Mouse (Mus musculus) forebrain, embryonic 15.5 days (tissue): ENCODE measurements at regions not wholly inside any gene's neighbourhood (a gene's known extent, or its start where the extent isn't known, plus 50 kb on each side); places are given as distances from the start of the nearest gene placed in this dataset.

Experiments
- ATAC-seq: fragments of 200-750 bp; cut with Nextera tagmentation; replicated peaks from 2 replicates; pipeline ENCODE4 v1.8.0; 2017; ENCODE audit warnings: mild to moderate bottlenecking, moderate TSS enrichment, moderate library complexity
- H3K27ac ChIP-seq: fragments of 300-500 bp; sonication (generic); replicated peaks from 2 replicates; pipeline ENCODE4 v1.5.1; 2015; ENCODE audit warnings: mild to moderate bottlenecking, inconsistent platforms
- H3K27me3 ChIP-seq: fragments of 300-500 bp; sonication (generic); 2 replicates; pipeline ENCODE4 v1.6.1; 2015; ENCODE audit warnings: inconsistent platforms
- H3K36me3 ChIP-seq: fragments of 300-500 bp; sonication (generic); 2 replicates; pipeline ENCODE4 v1.6.1; 2015; ENCODE audit warnings: mild to moderate bottlenecking, inconsistent platforms
- H3K4me1 ChIP-seq: fragments of 300-500 bp; sonication (generic); 2 replicates; pipeline ENCODE4 v1.6.1; 2015; ENCODE audit warnings: inconsistent platforms
- H3K4me2 ChIP-seq: fragments of 300-500 bp; sonication (generic); replicated peaks from 2 replicates; pipeline ENCODE4 v1.6.1; 2015; ENCODE audit warnings: mild to moderate bottlenecking, inconsistent platforms
- H3K4me3 ChIP-seq: fragments of 300-500 bp; sonication (generic); 2 replicates; pipeline ENCODE4 v1.5.1; 2015; ENCODE audit warnings: mild to moderate bottlenecking, inconsistent platforms
- H3K9ac ChIP-seq: fragments of 300-500 bp; sonication (generic); replicated peaks from 2 replicates; pipeline ENCODE4 v1.6.1; 2015; ENCODE audit warnings: mild to moderate bottlenecking, inconsistent platforms
- H3K9me3 ChIP-seq: fragments of 300-500 bp; sonication (generic); 2 replicates; pipeline ENCODE4 v1.6.1; 2016; ENCODE audit warnings: inconsistent platforms
- WGBS: fragments of 180-500 bp; shearing (Covaris S2); methylation state at CpG from one replicate; pipeline ENCODE4 v1.1.7; 2015; ENCODE audit warnings: mixed read lengths; 5-methylcytosine and 5-hydroxymethylcytosine counted together

DNA sequence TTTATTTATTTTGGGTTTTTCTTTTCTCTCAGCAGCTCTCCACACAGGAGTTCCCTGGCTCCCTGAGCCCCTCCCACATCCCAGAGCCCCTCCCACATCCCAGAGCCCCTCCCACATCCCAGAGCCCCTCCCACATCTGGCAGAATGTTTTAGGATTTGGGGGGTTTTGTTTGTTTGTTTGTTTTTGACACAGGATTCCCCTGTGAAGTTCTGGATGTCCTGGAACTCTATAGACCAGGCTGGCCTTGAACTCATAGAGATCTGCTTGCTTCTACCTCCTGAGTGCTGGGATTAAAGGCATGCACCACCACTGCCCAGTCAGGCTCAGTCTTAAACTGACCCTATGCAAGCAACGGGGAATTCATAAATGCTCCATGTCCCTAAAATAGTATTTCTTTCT, 100.2 kb downstream of the 1700001O22Rik start:
- no peak for ATAC-seq
- H3K9ac ChIP-seq, result no peak overlapping the region
- no peaks in the 10 kb centered on the region for H3K36me3 ChIP-seq
- no peaks in the 10 kb centered on the region for H3K27me3 ChIP-seq
- no peak overlapping the region for H3K4me3 ChIP-seq
- H3K4me2 ChIP-seq, result no peak overlapping the region
- H3K27ac ChIP-seq, result no peak overlapping the region
- no peaks in the 10 kb centered on the region for H3K9me3 ChIP-seq
- 100% methylated on average over 1 of the region's 1 CpGs for WGBS
- H3K4me1 ChIP-seq, result peaks cover 40% of the 10 kb centered on the region

DNA sequence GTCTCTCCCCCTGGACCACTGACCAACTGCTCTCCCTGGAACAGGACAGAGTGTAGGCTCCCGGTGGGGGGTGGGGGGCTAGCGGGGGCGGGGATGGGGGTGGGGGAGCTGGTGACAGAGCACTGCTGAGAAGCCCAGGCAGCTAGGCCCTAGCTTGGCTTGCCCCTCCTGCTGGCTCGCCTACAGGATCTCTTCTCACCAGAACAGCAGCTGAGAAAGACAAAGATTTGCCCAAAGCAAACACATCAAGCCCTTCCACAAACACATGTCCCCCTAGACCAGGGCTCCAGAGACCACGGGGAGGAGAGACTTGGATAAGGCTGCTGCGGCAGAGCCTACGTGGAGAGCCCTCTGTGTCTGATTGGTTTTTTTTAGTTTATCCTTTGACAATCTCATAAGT, 100.8 kb downstream of the 1700001O22Rik start:
- no peaks in the 10 kb centered on the region for H3K36me3 ChIP-seq
- no peak overlapping the region for H3K4me3 ChIP-seq
- H3K9me3 ChIP-seq, result no peaks in the 10 kb centered on the region
- no peaks in the 10 kb centered on the region for H3K27me3 ChIP-seq
- 19% methylated on average over 7 of the region's 7 CpGs for WGBS
- no peak overlapping the region for H3K4me2 ChIP-seq
- H3K4me1 ChIP-seq, result peaks cover 34% of the 10 kb centered on the region
- no peak for ATAC-seq
- peak overlapping the region; percentile 61 for H3K27ac ChIP-seq
- H3K9ac ChIP-seq, result no peak overlapping the region

DNA sequence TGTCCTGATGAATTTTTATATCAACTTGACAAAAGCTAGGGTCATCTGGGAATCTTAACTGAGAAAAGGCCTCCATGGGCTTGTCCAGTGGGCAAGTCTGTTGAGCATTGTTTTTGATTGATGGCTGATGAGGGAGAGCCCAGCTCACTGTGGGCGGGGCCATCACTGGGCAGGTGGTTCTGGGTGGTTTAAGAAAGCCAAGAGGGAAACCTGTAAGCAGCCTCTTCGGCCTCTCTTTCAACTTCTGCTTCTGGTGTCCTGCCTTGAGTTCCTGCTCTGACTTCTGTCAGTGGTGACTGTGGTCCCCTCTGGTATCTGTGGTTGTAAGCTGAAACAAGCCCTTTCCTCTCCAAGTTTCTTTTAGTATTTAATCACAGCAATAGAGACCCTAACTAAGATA, 102.6 kb downstream of the 1700001O22Rik start:
- Histone ChIP-seq H3K9me3 (no peaks in the 10 kb centered on the region), H3K36me3 (no peaks in the 10 kb centered on the region), H3K27me3 (no peaks in the 10 kb centered on the region), H3K4me1 (peaks cover 28% of the 10 kb centered on the region), H3K4me2 (no peak overlapping the region), H3K4me3 (no peak overlapping the region), H3K9ac (no peak overlapping the region), H3K27ac (peak overlapping the region; percentile 79)
- ATAC-seq, result no peak
- 88% methylated on average over 2 of the region's 2 CpGs for WGBS

DNA sequence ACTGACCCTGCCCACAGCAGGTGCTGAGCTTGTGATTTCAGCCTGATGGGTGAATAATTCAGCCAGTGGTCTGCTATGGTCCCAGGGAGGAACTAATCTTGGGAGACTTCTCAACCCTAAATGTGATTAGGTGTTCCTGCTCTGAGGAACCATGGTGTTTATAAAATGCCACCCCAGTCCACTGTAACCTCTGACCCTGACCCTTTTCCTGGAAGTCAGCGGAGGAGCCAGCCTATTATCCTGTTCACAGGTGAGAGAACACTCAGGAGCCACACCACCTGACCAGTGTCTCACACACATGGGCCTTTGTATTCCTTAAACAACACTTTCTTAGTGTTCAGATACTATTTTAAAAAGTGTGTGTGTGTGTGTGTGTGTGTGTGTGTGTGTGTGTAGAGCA, 103.0 kb downstream of the 1700001O22Rik start:
- 100% methylated on average over 1 of the region's 1 CpGs for WGBS
- ATAC-seq, result no peak
- Histone ChIP-seq H3K27ac (peak overlapping the region; percentile 79), H3K9me3 (no peaks in the 10 kb centered on the region), H3K27me3 (no peaks in the 10 kb centered on the region), H3K4me2 (no peak overlapping the region), H3K4me3 (no peak overlapping the region), H3K4me1 (peaks cover 32% of the 10 kb centered on the region), H3K9ac (no peak overlapping the region), H3K36me3 (no peaks in the 10 kb centered on the region)

DNA sequence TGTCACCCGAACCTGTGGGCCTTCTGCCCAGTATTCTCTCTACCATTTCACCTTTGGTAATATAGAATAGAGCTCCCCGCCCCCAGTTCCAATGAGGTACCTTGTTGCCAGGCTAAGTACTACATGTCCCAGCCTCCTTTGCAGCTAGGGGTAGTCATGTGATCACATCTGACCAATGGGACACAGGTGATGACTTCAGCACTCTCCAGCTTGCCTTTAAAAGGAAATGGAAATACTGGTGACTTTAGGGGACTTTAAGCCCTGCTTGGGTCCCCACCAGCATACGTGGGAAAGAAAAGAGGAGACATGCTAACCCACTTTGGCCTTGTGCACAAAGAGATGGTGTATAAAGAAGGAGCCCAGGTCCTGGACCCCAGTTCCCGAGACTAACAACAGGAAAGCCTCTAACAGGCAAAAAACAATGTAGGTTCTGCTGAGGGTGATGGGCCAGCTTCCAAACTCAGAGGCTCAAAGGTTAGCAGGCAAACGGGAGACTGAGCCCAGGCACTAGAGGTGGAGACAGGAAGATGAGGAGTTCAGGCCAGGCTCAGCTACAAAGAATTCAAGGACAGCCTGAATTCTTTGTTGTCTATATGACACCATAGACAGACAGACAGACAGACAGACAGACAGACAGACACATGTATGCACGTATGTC, 103.5 kb downstream of the 1700001O22Rik start:
- Histone ChIP-seq H3K4me1 (peaks cover 38% of the 10 kb centered on the region), H3K27ac (peak overlapping the region; percentile 79), H3K4me3 (no peak overlapping the region), H3K27me3 (no peaks in the 10 kb centered on the region), H3K9ac (no peak overlapping the region), H3K9me3 (no peaks in the 10 kb centered on the region), H3K36me3 (no peaks in the 10 kb centered on the region), H3K4me2 (peak overlapping the region; percentile 34)
- WGBS, result 28% methylated on average over 6 of the region's 6 CpGs
- ATAC-seq, result peak; percentile 86

DNA sequence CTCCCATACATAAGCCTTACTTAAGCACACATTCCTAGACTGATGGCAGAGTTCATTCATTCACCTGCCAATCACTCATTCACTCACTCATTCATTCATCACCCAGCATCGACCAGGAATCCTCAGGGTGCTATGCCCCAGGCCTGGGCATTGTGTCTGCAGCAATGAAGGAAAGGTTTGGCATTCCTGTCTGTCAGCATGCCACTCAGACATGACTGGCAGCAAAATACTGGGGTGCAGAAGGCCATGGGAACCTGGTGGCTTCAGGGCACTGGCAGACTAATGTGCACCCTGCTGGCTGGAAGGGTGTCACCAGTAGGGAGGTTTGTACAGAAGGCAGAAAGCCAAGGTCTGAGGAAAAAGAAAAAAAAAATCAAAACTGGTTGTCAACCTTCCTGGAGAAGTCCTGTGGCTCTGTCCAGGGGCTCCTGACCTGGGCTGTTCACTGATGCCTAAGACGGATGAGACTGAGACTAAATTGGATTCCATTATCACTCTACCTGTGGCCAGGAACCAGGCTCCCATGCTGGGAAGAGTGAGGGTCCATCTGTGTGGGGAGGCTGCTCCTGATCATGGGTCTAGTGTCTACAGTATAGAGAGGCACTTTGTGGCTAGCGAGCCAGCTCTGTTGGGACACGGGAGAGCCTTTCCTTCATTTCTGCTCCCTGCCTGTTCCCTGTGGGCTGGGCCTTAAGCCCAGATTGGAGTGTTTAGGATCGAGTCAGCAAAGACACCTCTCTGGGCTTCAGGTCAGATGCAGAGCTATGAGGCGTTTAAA, 104.1 kb downstream of the Cstad start:
- H3K4me2 ChIP-seq, result no peak overlapping the region
- H3K36me3 ChIP-seq, result no peaks in the 10 kb centered on the region
- no peaks in the 10 kb centered on the region for H3K9me3 ChIP-seq
- H3K4me1 ChIP-seq, result peaks cover 46% of the 10 kb centered on the region
- H3K9ac ChIP-seq, result no peak overlapping the region
- H3K27me3 ChIP-seq, result no peaks in the 10 kb centered on the region
- H3K27ac ChIP-seq, result peak overlapping the region; percentile 64
- H3K4me3 ChIP-seq, result no peak overlapping the region
- WGBS, result 67% methylated on average over 6 of the region's 6 CpGs
- no peak for ATAC-seq

DNA sequence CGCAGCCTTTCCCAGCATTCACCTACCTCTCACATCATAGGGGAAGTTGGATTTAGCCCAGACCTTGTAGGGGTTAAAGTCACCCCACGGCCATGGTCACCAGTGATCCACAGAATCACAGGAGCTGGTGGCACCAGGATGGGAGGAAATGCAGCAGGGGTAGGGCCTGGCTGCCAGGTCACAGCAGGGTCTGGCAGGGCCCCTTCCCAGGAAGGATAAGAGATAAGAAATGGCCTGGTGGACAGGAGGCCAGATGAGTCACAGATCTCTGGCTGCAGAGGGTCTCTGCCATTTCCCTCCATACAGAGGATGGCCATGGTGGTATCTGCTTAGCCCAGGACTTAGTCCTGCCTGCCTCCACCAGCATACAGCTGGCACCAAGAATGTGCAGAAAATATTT, 103.0 kb downstream of the Cstad start:
- peak overlapping the region; percentile 0; the same call in 1 of the 2 replicates for H3K27ac ChIP-seq
- no peak overlapping the region for H3K4me3 ChIP-seq
- 86% methylated on average over 2 of the region's 2 CpGs for WGBS
- no peaks in the 10 kb centered on the region for H3K9me3 ChIP-seq
- no peaks in the 10 kb centered on the region for H3K36me3 ChIP-seq
- no peak for ATAC-seq
- no peak overlapping the region for H3K9ac ChIP-seq
- no peaks in the 10 kb centered on the region for H3K27me3 ChIP-seq
- no peak overlapping the region for H3K4me2 ChIP-seq
- peaks cover 54% of the 10 kb centered on the region for H3K4me1 ChIP-seq

DNA sequence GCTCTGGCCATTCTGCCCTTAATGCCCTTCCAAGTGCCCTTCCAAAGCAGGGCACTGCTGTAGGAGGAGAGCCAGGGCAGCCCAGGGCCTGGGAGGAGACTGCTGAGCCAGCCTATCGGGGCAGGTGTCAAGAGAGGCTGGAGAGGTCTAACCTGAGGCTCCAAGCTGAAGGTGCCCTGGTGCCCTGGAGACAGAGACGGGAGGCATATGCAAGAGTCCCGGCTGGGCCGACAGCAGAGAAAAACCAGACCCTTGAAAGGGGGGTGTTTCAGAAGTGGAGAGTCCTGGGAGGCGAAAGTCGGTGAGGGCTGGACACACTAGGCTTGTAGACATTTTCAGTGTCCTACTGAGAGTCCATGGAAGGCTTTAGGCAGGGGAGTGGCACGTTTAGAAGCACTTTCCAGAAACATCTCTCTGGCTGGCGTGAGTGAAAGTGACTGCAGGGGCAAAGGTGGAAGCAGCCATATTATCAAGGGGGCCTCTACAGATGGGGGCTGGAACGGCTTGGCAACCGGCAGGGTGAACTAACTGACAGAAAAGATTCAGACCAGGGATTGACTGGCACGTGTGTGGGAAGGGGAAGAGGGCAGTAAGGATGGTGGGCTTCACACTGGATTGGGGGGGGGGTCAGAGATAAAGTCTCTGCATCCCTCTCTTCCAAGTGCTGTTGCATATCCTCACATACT, 101.1 kb downstream of the Cstad start:
- WGBS, result 65% methylated on average over 11 of the region's 11 CpGs
- H3K27ac ChIP-seq, result peak overlapping the region; percentile 100
- H3K9me3 ChIP-seq, result no peaks in the 10 kb centered on the region
- H3K4me1 ChIP-seq, result peaks cover 67% of the 10 kb centered on the region
- H3K4me3 ChIP-seq, result no peak overlapping the region
- H3K9ac ChIP-seq, result no peak overlapping the region; the same call in 1 of the 2 replicates
- no peaks in the 10 kb centered on the region for H3K27me3 ChIP-seq
- no peak overlapping the region for H3K4me2 ChIP-seq
- no peaks in the 10 kb centered on the region for H3K36me3 ChIP-seq
- no peak for ATAC-seq

DNA sequence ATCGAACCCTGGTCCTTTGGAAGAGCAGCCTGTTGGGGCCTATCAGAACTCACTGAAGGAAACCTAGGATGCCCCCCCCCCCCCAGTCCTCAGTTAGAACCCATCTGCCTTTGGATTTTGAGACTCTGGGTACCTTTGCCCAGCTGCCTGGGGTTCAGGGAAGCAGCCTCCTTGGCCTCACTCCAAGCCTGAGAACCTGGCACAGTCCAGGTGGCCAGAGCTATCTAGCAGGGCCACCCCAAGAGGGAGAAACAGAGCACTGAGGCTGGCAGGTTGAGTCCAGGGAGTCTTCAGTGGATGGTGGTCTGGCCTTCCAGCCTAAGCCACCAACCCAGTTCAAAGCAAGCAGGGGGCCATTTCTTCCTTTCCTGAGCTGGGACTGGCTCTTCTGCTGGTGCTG, 100.2 kb downstream of the Cstad start:
- peaks cover 67% of the 10 kb centered on the region for H3K4me1 ChIP-seq
- no peak overlapping the region for H3K4me2 ChIP-seq
- no peaks in the 10 kb centered on the region for H3K36me3 ChIP-seq
- no peaks in the 10 kb centered on the region for H3K27me3 ChIP-seq
- WGBS, result 100% methylated on average over 1 of the region's 1 CpGs
- H3K4me3 ChIP-seq, result no peak overlapping the region
- no peak for ATAC-seq
- H3K27ac ChIP-seq, result peak overlapping the region; percentile 100
- H3K9me3 ChIP-seq, result no peaks in the 10 kb centered on the region
- no peak overlapping the region for H3K9ac ChIP-seq

DNA sequence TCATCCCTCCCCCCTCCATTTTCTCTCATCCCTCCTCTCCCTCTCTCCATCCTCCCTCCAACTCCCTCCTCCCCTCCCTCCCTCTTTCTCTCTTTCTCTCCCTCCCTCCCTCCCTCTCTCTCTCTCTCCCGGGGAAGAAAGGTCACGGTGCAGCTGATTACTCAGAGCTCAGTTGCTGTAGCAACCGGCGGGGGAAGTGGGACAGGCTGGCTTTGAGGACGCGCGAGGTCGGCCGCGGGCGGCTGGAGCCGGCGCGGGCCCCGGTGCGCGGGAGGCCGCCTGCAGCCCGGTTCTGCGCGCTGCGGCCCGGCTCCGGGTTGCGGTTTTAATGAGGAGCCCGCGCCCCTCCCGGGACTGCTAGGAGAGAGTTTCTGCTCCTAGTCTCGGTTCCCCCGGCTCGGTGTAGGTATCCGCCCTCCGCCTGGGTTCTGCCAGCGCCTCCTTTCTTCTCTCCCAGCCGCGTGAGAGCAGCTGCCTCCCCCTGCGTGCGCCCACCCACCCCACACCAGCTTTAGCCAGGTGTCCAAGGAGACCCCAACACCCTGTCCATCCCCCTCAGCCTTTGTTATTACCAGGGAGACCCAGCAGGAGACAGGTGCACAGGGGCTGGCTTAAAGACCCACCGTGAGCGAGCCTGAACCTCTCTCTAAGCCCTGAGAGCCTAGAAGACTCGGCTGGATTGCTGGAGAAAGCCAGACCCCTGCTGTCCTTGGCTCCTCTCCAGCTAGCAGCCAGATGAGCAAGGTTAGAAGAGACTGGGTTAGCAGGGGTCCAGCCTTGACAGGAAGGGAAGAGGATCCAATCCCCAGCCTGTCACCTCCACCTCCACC, 98.6 kb downstream of the Cstad start:
- H3K4me2 ChIP-seq, result peak overlapping the region; percentile 67
- peaks cover 53% of the 10 kb centered on the region for H3K4me1 ChIP-seq
- peak overlapping the region; percentile 67 for H3K9ac ChIP-seq
- peak overlapping the region; percentile 100 for H3K27ac ChIP-seq
- ATAC-seq, result peak; percentile 79
- H3K9me3 ChIP-seq, result no peaks in the 10 kb centered on the region
- under 1% methylated on average over 41 of the region's 41 CpGs for WGBS
- H3K36me3 ChIP-seq, result no peaks in the 10 kb centered on the region
- peak overlapping the region; percentile 39 for H3K4me3 ChIP-seq
- H3K27me3 ChIP-seq, result no peaks in the 10 kb centered on the region

DNA sequence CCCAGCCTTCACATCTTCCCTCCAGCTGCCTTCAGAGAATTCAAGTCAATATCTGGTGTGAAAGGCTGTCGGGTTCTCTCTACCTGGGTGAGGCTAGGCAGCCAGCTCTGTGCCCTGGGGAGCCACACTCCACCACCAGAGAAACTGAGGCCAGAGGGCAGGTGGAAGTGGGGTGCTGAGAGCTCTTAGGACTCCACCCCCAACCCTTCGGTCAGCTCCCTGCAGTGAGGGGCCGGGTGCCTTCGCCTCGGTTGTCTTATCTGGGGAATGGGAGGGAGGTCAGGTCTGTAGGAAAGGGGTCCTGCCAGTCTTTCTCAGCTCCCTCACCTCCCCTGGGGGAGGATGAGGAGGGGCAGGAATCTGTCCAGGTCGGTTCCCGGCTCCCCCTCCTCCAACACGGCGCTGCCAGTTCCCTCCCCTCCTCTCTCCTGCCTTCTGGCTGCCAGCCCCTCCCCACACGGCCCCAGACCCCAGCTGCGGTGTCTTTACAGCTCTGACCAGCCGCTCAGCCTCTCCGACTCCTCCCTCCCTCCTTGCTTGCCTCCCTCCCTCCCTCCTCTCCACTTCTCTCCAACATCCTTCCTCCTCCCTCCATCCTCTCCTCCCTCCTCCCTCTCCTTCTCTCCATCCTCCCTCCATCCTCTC, 97.8 kb downstream of the Cstad start:
- peak overlapping the region; percentile 100 for H3K27ac ChIP-seq
- H3K27me3 ChIP-seq, result no peaks in the 10 kb centered on the region
- H3K4me3 ChIP-seq, result peak overlapping the region; percentile 39
- H3K9me3 ChIP-seq, result no peaks in the 10 kb centered on the region
- H3K9ac ChIP-seq, result peak overlapping the region; percentile 44
- 0% methylated on average over 13 of the region's 13 CpGs for WGBS
- H3K4me2 ChIP-seq, result peak overlapping the region; percentile 67
- H3K4me1 ChIP-seq, result peaks cover 61% of the 10 kb centered on the region
- no peaks in the 10 kb centered on the region for H3K36me3 ChIP-seq
- ATAC-seq, result peak; percentile 84
